Mouse (Mus musculus) testis, adult 2 months (tissue): ENCODE data around the gene Hsd17b6.

Experiments used
- CTCF ChIP-seq: fragments of 200-500 bp; IDR thresholded peaks from 2 replicates; pipeline ENCODE4 v1.5.1; 2012; ENCODE audit warnings: low read depth, mild to moderate bottlenecking, inconsistent platforms, low read length, moderate library complexity; ENCODE audit not compliant: control insufficient read depth, insufficient read depth, insufficient replicate concordance
- POLR2A ChIP-seq: fragments of 200-500 bp; IDR thresholded peaks from 2 replicates; pipeline ENCODE4 v1.6.1; 2012; ENCODE audit warnings: low read depth, mild to moderate bottlenecking, inconsistent platforms, low read length, moderate library complexity; ENCODE audit not compliant: control insufficient read depth

DNA sequence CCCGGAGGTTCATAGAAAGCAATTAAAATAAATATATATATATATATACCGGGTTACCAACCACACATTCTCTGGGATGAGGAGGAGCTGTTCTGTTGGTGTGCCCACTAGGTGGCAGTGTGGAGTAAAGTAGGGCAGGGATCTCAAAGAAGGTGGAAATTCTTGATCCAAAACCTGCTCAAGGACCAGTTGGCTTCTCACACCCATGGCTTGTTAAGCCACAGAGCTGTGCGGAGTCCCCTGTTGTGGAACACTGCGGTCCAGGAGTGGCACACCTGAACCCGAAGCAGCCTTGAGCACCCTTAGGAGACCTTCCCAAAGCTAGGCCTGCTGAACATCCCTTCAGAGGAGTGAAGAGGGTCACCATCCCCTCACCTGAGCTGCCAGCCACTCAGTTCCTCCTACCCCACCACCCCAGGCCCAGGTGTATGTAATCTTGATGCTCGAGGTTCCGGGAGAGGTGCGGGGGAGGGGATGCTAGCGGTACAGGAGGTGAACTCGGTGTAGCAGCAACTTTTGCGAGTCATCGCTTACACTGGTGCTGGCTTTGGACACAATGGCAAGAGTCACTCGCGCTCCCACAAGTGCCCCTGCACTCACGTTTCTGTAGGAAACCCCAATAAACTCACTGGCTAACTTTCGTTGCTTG is 51.1 kb downstream of the Hsd17b6 start:
- TF ChIP-seq CTCF (peak; percentile 30; the same call in 1 of the 2 replicates), POLR2A (no peak)
